Mouse (Mus musculus) adrenal gland, adult (tissue): ENCODE measurements at regions not wholly inside any gene's neighbourhood (a gene's known extent, or its start where the extent isn't known, plus 50 kb on each side); places are given as distances from the start of the nearest gene placed in this dataset.

ENCODE experiments used
- DNase-seq, 2 experiments: peaks; one replicate each; pipeline ENCODE4 v3.0.0; 2022 to 2023; ENCODE audit warnings: low spot score in 1 of 2; ENCODE audit not compliant: inconsistent age in 2 of 2

- peak; percentile 96 to 98 for DNase-seq
Measured at GRCm38 (mm10) chr2:30718329-30718675, 85.2 kb downstream of the 1700001O22Rik start.

- DNase-seq, result peak in 1 of 2 experiments; percentile 91
Measured at GRCm38 (mm10) chr2:30717566-30718328, 85.7 kb downstream of the 1700001O22Rik start.

- peak in 1 of 2 experiments; percentile 87 for DNase-seq
Measured at GRCm38 (mm10) chr2:30716580-30717565, 86.6 kb downstream of the 1700001O22Rik start.

GRCm38 (mm10) chr2:30715720-30716310 is 87.6 kb downstream of the 1700001O22Rik start:
- DNase-seq, result peak; percentile 26 to 47

- peak; percentile 73 to 80 for DNase-seq
Measured at GRCm38 (mm10) chr2:30713535-30713934, 89.9 kb downstream of the 1700001O22Rik start.

- peak; percentile 53 to 71 for DNase-seq
Measured at GRCm38 (mm10) chr2:30712841-30713401, 90.5 kb downstream of the 1700001O22Rik start.

- DNase-seq, result peak; percentile 99
Measured at GRCm38 (mm10) chr2:30711853-30712498, 91.5 kb downstream of the 1700001O22Rik start.

GRCm38 (mm10) chr2:30711476-30711852 is 92.0 kb downstream of the 1700001O22Rik start:
- peak; percentile 63 to 77 for DNase-seq

- DNase-seq, result peak in 1 of 2 experiments; percentile 41
Measured at GRCm38 (mm10) chr2:30710895-30711294, 92.6 kb downstream of the 1700001O22Rik start.

GRCm38 (mm10) chr2:30709386-30709884 is 94.0 kb downstream of the 1700001O22Rik start:
- DNase-seq, result peak in 1 of 2 experiments; percentile 59

- no peak for DNase-seq
Measured at GRCm38 (mm10) chr2:30708762-30709385, 94.6 kb downstream of the 1700001O22Rik start.

GRCm38 (mm10) chr2:30708001-30708683 is 95.3 kb downstream of the 1700001O22Rik start:
- peak; percentile 90 to 92 for DNase-seq

GRCm38 (mm10) chr2:30707099-30708000 is 96.1 kb downstream of the 1700001O22Rik start:
- DNase-seq, result peak; percentile 80 to 89

GRCm38 (mm10) chr2:30706036-30706435 is 97.4 kb downstream of the 1700001O22Rik start:
- DNase-seq, result no peak

GRCm38 (mm10) chr2:30703308-30703707 is 100.2 kb downstream of the 1700001O22Rik start:
- no peak for DNase-seq

- no peak for DNase-seq
Measured at GRCm38 (mm10) chr2:30702711-30703110, 100.8 kb downstream of the 1700001O22Rik start.

- no peak for DNase-seq
Measured at GRCm38 (mm10) chr2:30700890-30701289, 102.6 kb downstream of the 1700001O22Rik start.

GRCm38 (mm10) chr2:30700471-30700870 is 103.0 kb downstream of the 1700001O22Rik start:
- no peak for DNase-seq
